Mouse (Mus musculus) lung, adult 2 months (tissue): Measurements from ENCODE around the gene Lyst. TPM values are rescaled to one million over a fixed set of nuclear protein-coding genes. Genes with fewer than 3 reads are reported as not detected.
A peak's percentile ranks its signal among the peaks of the same experiment; 100 is the strongest.

Experiments
- DNase-seq: peaks from one replicate; pipeline ENCODE4 v3.0.0; 2022
- H3K4me1 ChIP-seq: fragments of 200-500 bp; 2 replicates; pipeline ENCODE4 v1.6.1; 2011; ENCODE audit warnings: low read length; ENCODE audit not compliant: control insufficient read depth, insufficient read depth
- H3K4me3 ChIP-seq: fragments of 200-500 bp; replicated peaks from 2 replicates; pipeline ENCODE3; 2011; ENCODE audit warnings: low read depth, mild to moderate bottlenecking, control low read depth, low read length; ENCODE audit errors: extremely low read depth
- CTCF ChIP-seq: fragments of 200-500 bp; IDR thresholded peaks from 2 replicates; pipeline ENCODE4 v1.5.1; 2011; ENCODE audit warnings: mild to moderate bottlenecking, low read length, control low read depth; ENCODE audit not compliant: insufficient read depth
- POLR2A ChIP-seq: fragments of 200-500 bp; IDR thresholded peaks from 2 replicates; pipeline ENCODE4 v1.6.1; 2011; ENCODE audit warnings: low read depth, mild to moderate bottlenecking, control low read depth, low read length, borderline replicate concordance; ENCODE audit errors: extremely low read depth
- WGBS: fragments of 180-500 bp; shearing (Covaris S2); methylation state at CpG from one replicate; pipeline ENCODE4 v1.1.7; 2018; 5-methylcytosine and 5-hydroxymethylcytosine counted together
- polyA plus RNA-seq: library from polyadenylated mRNA; depleted of rRNA; stranded (reverse); fragments of >200 nt; gene quantifications from 2 replicates; pipeline ENCODE4 v1.2.3, GENCODE M21; 2012

Gene Lyst
- polyA plus RNA-seq, 1 experiment, result 7.2 TPM

GRCm38 (mm10) chr13:13775778-13776494, 185.7 kb downstream of the Lyst start:
- Histone ChIP-seq H3K4me1 (no peaks in the 10 kb centered on the region), H3K4me3 (no peak overlapping the region)
- TF ChIP-seq CTCF, result no peak
- no peak for TF ChIP-seq POLR2A
- DNase-seq, result no peak

- no peak for TF ChIP-seq POLR2A
- H3K4me3 ChIP-seq, result no peak overlapping the region
- H3K4me1 ChIP-seq, result no peaks in the 10 kb centered on the region
- WGBS, result 92% methylated on average over 11 of the region's 11 CpGs
- no peak for DNase-seq
Measured at GRCm38 (mm10) chr13:13777052-13777451, 186.9 kb downstream of the Lyst start.

- Histone ChIP-seq H3K4me3 (no peak overlapping the region), H3K4me1 (no peaks in the 10 kb centered on the region)
- 87% methylated on average over 8 of the region's 8 CpGs for WGBS
- TF ChIP-seq CTCF (no peak), POLR2A (no peak)
- no peak for DNase-seq
Measured at GRCm38 (mm10) chr13:13777696-13778095, 187.5 kb downstream of the Lyst start.

- WGBS, result 69% methylated on average over 1 of the region's 1 CpGs
- no peak for TF ChIP-seq POLR2A
- no peak for TF ChIP-seq CTCF
- no peak for DNase-seq
- Histone ChIP-seq H3K4me1 (peaks cover 3% of the 10 kb centered on the region; the same call in 1 of the 2 replicates), H3K4me3 (no peak overlapping the region)
Measured at GRCm38 (mm10) chr13:13778837-13779458, 188.8 kb downstream of the Lyst start.

- WGBS, result 77% methylated on average over 3 of the region's 3 CpGs
- no peak overlapping the region for H3K4me3 ChIP-seq
- peaks cover 3% of the 10 kb centered on the region; the same call in 1 of the 2 replicates for H3K4me1 ChIP-seq
- DNase-seq, result no peak
- TF ChIP-seq CTCF, result no peak
- TF ChIP-seq POLR2A, result no peak
Measured at GRCm38 (mm10) chr13:13780271-13780670, 190.1 kb downstream of the Lyst start.

- no peak for DNase-seq
- WGBS, result 57% methylated on average over 4 of the region's 4 CpGs
- Histone ChIP-seq H3K4me3 (no peak overlapping the region), H3K4me1 (peaks cover 3% of the 10 kb centered on the region; the same call in 1 of the 2 replicates)
- no peak for TF ChIP-seq POLR2A
- no peak for TF ChIP-seq CTCF
Measured at GRCm38 (mm10) chr13:13781026-13781425, 190.8 kb downstream of the Lyst start.

GRCm38 (mm10) chr13:13783296-13783695, 193.1 kb downstream of the Lyst start:
- DNase-seq, result no peak
- H3K4me1 ChIP-seq, result peaks cover 3% of the 10 kb centered on the region; the same call in 1 of the 2 replicates
- TF ChIP-seq POLR2A (no peak), CTCF (no peak)
- no peak overlapping the region for H3K4me3 ChIP-seq
- 47% methylated on average over 7 of the region's 7 CpGs for WGBS

- WGBS, result under 1% methylated on average over 43 of the region's 43 CpGs
- TF ChIP-seq POLR2A, result no peak
- TF ChIP-seq CTCF, result no peak
- DNase-seq, result peak; percentile 10
- Histone ChIP-seq H3K4me1 (peaks cover 3% of the 10 kb centered on the region; the same call in 1 of the 2 replicates), H3K4me3 (peak within 1 kb of the TSS; percentile 28)
Measured at GRCm38 (mm10) chr13:13783894-13784419, 193.8 kb downstream of the Lyst start, which contains the start of gene Gng4. Gene Gng4 (plus strand): TSS chr13:13784059.

GRCm38 (mm10) chr13:13784420-13784936, 194.3 kb downstream of the Lyst start:
- DNase-seq, result peak; percentile 8
- H3K4me1 ChIP-seq, result peaks cover 3% of the 10 kb centered on the region; the same call in 1 of the 2 replicates
- WGBS, result under 1% methylated on average over 58 of the region's 59 CpGs
- peak overlapping the region; percentile 28 for H3K4me3 ChIP-seq
- TF ChIP-seq CTCF, result no peak
- no peak for TF ChIP-seq POLR2A

GRCm38 (mm10) chr13:13784981-13785783, 195.0 kb downstream of the Lyst start:
- H3K4me1 ChIP-seq, result peaks cover 3% of the 10 kb centered on the region; the same call in 1 of the 2 replicates
- 2% methylated on average over 30 of the region's 30 CpGs for WGBS
- TF ChIP-seq CTCF (no peak), POLR2A (no peak)
- H3K4me3 ChIP-seq, result no peak overlapping the region
- DNase-seq, result no peak
